Mouse (Mus musculus): Measurements from ENCODE around the gene Psmc2. TPM values are rescaled to one million over a fixed set of nuclear protein-coding genes. Genes with fewer than 3 reads are reported as not detected.

Psmc2 gene
- 100 to 1,000 TPM; 141 to 161 TPM for polyA plus RNA-seq (2017; shearing (Covaris generic))

DNA sequence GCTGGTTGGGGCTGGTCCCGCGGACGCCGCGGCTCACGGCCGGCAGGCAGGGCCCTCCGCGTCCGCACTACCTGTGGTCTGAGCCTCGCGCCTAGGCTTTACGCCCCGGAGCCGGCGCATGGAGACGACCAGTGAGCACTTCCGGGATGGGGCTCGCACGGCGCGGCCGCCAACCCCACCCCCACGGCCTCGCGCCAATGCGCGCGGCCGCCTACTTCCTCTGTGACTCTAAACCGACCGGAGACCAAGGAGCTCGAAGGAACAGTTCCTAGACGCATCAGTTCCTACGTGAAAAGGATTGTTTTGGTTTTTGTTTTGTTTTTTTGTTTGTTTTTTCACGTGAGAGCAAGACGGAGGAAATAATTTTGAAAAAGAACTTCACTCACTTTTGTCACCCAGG lies at the start of gene Psmc2, which contains the start of gene Dnajc2:
Gene Psmc2 (plus strand): TSS at position 231 of the 400 bp plus-strand sequence.
Gene Dnajc2 (minus strand): TSS at position 199 of the 400 bp plus-strand sequence.
- peak; percentile 83 for ATAC-seq

DNA sequence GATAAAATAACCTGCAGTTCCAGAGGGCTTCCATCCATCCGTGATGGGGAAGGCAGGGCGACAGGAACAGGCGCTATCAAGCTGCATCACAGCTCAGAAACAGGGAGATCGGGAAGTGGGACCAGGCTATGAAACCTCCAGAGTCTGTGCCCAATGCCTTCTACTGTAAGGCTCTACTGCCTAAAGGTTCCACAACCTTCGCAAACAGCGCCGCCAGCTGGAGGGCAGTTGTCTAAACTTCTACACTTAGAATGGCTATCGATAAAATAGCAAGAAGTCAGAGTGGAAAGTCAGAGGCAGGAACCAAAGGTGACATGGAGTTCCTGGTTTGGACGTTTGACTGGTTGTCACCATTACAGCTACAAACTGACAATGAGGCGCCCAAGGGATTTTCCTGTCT lies 49.5 kb upstream of the Psmc2 start:
- ATAC-seq = peak; percentile 51

DNA sequence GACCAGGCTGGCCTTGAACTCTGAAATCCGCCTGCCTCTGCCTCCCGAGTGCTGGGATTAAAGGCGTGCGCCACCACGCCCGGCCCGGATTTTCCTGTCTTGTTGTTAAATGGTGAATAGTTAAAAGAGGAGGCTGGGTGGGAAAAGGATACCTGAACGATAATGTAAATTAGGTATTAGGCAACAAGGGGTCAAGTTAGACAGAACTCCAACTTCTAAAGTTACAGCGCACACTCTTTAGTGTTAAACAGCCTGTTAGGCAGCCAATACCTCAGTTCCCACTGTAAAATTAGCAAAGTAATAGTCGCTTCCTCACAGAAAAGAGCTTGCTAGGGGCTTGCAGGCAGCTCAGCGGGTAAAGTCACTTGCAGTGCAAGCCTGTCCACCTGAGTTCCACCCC lies 49.0 kb upstream of the Psmc2 start:
- ATAC-seq = no peak

DNA sequence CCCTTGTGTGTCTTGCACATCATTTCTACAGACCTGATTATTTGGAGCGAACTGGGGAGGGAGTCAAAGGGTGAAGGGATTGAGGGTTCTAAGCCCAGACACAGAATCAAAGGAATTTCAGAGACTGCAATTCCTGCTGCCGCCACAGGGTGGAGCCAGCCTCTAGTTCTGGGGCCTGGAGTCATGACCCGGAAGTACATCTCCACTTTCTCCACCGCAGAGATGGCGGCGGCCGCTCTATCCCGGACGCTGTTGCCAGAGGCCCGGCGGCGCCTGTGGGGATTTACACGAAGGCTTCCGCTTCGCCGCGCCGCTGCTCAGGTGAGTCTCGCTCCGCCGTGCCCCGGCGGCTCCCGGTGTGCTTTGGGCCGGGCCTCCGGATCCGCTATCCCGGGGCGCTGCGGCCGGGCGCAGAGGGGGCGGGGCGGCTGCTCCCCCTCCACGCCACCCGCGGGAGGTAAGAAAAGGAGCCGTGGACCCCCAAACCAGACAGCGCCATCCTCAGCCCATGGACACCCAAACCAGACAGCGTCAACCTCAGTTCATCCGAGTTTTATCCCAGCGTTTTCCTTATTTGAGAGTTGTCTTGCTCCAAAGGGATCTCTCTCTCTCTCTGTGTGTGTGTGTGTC lies 48.0 kb upstream of the Psmc2 start, which contains the start of gene Pmpcb:
Gene Pmpcb (plus strand): TSS at position 186 of the 630 bp plus-strand sequence.
- ATAC-seq = peak; percentile 88

DNA sequence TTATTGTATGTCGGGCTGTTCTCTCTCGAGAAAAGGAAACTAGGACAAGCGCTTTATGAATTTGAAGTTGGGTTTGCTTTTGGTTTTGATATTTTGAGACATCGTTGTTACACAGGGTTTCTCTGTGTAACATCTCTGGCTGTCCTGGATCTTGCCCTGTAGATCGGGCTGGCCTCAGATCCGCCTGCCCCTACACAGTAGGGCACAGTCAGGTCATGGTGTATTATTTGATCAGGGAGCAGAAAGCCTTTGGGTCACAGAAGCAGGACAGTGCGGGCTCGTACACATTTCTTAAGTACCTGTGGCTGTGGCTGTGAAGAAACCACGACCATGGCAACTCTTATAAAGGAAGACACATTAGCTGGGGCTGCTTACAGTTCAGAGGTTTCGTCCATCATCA lies 47.5 kb upstream of the Psmc2 start:
- no peak for ATAC-seq

GRCm38 (mm10) chr5:21739120-21739519 lies 46.0 kb upstream of the Psmc2 start:
- ATAC-seq = no peak

DNA sequence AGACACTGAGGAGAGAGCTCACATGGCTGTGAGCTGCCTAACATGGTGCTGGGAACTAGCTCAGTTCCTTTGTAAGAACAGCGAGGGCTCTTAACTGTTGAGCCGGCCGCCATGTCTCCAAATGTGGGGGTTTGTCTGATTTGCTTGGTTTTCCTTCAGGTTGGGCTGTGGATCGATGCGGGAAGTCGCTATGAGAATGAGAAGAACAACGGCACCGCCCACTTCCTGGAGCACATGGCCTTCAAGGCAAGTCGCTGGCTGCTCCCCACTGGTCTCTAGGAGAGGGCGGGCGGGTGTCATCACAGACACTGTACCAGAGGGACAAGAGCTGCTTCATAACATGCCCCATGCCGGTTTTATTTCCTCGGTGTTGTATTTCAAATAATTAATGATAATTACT lies 45.2 kb upstream of the Psmc2 start:
- no peak for ATAC-seq

DNA sequence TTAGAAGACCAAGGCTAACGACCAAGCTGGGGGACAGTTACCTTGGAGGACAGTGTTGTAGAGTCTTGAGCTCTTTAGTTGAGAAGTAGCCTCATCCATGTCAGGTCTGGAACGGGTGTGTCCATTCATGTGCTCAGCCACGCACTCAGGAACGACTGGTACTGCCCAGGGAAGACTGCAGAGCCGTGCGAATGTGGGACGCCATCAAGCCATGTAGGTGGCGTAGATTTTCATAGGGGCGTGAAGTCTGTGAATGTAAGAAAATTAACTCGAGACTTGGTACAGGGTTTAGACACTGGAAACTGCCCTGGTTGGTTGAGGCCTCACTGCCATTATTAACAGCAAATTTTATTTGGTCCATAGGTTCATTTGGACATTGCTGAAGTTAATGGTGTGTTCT lies 41.5 kb upstream of the Psmc2 start:
- no peak for ATAC-seq

DNA sequence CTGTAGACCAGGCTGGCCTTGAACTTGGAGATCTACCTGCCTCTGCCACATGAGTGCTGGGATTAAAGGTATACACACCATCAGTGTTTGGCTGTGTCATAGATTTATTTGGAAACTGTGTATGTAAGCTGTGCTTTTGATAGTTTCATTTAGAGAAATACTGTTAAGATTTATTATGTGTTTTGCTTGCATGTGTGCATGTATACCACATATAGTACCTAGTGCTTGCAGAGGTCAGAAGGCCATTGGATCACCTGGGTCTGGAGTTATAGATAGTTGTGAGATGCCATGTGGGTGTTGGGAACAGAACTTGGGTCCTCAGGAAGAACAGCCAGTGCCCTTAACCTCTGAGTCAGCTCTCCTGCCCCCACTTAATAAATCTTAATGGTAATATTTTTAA lies 40.4 kb upstream of the Psmc2 start:
- ATAC-seq = no peak

- no peak for ATAC-seq
These were observed 39.1 kb upstream of the Psmc2 start for GRCm38 (mm10) chr5:21745966-21746365.

- ATAC-seq = no peak
These were observed 16.6 kb upstream of the Psmc2 start for GRCm38 (mm10) chr5:21768506-21768905.

DNA sequence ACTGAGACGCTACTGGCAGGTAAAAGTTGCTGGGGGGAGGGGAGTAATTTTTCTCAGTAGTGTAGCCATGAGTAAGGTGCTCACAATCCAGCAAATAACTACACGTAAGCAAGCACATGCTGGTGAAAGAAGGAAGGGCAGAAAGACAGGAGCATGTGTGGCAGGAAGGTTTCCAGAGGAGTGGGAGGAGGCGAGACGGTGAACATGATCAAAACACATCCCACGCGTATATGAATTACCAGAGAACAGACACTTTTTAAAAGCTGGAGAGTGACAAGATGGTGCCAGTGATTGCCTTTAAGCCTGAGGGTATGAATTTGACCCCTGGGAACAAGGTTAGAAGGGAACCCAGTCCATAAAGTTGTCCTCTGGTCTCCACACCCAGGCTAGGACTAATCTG lies 15.2 kb upstream of the Psmc2 start:
- no peak for ATAC-seq

DNA sequence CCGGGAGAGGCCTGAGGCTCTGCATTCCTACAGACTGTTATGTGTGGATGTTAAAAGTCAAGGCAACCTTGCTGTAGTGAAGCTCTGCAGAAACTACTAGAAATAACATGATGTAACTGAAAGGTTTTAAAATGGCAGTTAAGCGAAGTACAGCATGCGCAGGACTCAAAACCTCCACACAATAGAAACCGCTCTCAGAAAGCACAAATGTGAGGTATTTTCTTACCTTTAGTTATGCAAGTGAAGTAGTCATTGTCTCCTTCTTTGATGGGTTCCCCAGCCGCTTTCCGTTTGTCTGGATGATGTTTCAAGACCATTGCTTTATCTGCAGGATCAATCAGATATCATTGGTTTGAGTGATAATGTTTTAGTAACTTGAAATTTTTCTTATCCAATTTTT lies 8.6 kb upstream of the Psmc2 start:
- ATAC-seq = no peak

- ATAC-seq = peak; percentile 25
These were observed 676 bp upstream of the Psmc2 start for GRCm38 (mm10) chr5:21784161-21785052.

- no peak for ATAC-seq
These were observed 693 bp downstream of the Psmc2 start for GRCm38 (mm10) chr5:21785776-21786175.

- peak; percentile 75 for ATAC-seq
These were observed 1.4 kb downstream of the Psmc2 start for GRCm38 (mm10) chr5:21786258-21787185.

GRCm38 (mm10) chr5:21787186-21788105 lies 2.4 kb downstream of the Psmc2 start:
- ATAC-seq = no peak

- no peak for ATAC-seq
These were observed 4.0 kb downstream of the Psmc2 start for GRCm38 (mm10) chr5:21789061-21789460.

DNA sequence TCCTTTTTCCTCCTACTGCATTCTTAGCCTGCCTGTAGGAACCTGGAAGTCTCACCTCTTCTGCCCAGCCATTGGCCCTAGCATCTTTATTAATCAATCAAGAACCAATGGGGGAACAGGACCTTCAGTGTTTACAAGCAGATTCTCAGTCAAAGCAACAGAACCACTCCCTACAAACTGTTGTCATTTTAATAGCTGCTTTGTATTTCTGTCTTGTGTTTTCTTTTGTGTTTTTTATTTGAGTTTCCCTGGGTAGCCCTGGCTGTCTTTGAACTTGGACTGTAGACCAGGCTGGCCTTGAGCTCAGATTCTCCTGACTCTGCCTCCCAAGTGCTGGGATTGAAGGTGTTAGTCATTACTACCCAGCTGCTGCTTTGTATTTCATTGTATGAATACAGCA lies 7.1 kb downstream of the Psmc2 start:
- no peak for ATAC-seq

DNA sequence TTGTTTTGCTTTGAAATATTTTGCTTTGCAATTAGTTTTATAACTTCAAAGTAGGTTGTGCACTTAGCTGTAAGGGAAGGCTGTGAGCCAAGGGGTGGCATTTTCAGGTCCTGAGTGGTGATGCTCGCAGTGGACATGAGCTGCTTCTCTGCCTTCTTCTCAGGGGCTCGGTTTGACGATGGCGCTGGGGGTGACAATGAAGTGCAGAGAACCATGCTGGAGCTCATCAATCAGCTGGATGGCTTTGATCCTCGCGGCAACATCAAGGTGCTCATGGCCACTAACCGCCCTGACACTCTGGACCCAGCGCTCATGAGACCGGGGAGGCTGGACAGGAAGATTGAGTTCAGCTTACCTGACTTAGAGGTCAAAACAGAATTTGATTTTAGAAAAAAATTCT lies 17.8 kb downstream of the Psmc2 start:
- ATAC-seq = no peak

- ATAC-seq = no peak
These were observed 18.7 kb downstream of the Psmc2 start for GRCm38 (mm10) chr5:21803691-21804188.

Data from activated CD4-positive, CD25-positive, alpha-beta regulatory T cell, adult 4 months (primary cell).